Mouse (Mus musculus): Measurements from ENCODE around the gene Ezh2. TPM values are rescaled to one million over a fixed set of nuclear protein-coding genes. Genes with fewer than 3 reads are reported as not detected.
"Not testable (repeated sequence)": the region's sequence is repeated elsewhere in the genome, so short reads cannot be mapped to it uniquely, and the experiment has no call there.

Gene Ezh2
- 10 to 100 TPM; 16.5 to 17.4 TPM for total RNA-seq (2021)

DNA sequence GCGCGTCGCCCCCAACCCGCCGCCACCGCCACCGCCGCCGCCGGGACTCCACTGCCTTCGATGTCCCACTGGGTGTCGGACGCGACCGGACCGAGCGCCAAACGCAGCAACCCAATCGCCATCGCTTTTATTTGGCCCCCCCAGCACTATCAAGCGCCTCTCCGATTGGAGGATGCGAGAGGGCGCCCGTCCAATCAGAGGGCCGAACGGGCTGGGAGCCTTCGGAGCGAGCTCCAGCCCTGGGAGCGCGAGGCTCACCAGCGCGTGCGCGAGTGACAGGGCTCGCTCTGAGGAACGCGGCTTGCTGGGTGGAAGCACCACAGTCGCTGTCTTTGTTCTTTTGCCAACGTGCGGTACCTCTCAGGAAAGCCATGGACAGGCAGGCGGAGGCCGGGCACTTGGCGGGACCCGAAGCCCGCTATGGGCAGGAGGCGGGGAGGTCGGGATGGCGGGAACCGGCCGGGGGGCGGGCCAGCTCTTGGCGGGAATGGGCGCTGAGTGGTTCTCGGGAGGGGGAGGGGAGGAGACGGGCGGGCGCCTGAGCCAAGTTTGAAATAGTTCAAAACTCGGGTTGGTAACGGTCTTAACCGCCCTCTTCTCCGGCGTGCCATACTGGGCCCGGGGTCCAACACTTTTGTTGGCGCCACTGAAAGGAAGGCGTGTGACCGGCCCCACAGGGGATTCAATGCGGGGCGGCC, at the start of gene Ezh2:
TSS of gene Ezh2 (minus strand) at position 416 of the 698 bp plus-strand sequence.
- peak; percentile 95 to 97 for DNase-seq

DNA sequence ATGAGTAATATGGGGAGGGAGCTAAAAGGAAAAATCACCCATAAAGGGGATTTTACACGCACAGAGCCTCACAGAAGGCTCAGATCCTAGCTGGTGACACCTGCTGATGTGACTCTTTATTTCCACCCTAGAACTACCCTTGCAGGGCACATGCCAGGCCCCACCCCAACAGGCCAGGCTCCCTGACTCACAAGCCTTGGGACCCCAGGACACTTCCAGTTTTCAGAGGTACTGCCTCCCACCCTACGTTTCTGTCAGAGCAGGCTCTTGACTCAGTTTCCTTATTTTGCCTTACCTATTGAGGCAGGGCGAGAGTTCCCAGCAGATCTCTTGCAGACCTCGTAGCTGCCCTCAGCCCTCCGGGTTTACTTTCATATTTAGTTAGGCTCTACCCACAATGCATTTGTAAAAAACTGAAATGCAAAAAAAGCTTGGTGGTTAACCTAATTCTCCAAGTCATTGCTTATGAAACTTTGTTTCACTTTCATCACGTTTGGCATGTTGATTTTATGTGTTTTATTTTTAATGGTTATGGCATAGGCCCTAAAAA, 41.5 kb upstream of the Ezh2 start:
- DNase-seq = no peak

DNA sequence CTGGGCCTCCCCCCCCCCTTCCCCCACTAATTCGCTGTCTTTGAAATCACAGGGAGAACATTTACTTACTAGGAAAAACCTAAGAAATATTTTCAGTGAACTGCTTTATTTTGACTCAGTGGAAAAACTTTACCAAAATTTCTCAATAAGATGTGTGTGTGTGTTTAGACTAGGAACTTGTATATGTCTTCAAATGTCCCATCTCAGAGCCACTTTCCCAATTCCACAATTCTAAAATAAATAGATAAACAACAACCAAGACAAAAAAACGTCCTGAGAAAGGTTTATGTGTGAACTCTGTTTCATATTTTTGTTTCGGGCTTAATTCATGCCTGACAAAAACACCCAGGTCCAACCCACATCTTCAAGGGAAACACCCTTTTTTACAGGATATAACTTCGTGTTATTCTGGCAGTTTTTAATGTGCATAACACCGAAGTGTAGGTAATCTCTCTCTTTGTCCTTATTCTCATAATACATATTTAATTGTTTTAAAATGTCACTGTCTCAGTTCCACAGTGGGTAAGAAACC, 40.9 kb upstream of the Ezh2 start:
- no peak for DNase-seq

DNA sequence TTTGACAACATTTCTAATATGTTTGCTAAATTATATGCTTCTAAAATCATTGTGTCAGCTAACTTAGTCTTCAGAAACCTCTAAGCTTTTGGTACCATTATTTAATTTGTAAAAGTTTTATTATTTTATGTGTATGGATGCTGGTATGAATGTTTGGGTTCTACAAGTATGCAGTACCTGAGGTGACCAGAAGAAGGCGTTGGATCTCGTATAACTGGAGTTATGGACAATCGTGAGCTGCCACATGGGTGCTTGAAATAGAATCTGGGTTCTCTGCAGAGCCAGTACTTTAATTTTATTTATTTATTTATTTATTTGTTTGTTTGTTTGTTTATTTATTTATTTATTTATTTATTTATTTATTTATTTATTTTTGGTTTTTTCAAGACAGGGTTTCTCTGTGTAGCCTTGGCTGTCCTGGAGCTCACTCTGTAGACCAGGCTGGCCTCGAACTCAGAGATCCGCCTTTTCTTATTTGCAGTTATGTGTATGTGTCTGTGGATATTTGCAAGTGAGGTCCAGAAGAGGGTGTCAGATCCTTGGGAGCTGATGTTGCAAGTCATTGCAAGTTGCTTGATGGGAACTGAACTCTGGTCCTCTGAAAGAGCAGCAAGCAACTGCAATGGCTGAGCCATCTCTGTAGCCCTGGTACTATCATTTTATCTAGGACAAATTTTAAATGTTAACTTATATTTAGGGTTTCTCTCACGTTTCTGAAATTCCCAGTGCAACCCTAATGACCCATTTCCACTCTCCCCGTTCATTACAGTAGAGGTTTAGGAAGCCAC, 40.3 kb upstream of the Ezh2 start:
- DNase-seq = no peak

DNA sequence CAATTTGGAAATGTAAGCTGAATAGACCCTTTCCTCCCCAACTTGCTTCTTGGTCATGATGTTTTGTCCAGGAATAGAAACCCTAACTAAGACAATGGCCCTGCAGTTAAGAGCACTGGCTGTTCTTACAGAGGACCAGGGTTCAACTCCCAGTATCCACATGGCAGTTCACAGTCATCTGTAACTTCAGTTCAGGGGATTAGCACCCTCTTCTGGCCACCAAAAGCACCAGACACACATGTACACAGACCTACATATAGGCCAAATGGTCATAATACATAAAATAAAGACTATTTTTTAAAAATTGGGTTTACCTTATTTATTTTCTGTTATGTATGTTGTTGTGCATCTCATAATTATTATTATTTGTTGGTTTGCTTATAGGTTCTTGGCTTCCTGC, 38.3 kb upstream of the Ezh2 start:
- no peak for DNase-seq

DNA sequence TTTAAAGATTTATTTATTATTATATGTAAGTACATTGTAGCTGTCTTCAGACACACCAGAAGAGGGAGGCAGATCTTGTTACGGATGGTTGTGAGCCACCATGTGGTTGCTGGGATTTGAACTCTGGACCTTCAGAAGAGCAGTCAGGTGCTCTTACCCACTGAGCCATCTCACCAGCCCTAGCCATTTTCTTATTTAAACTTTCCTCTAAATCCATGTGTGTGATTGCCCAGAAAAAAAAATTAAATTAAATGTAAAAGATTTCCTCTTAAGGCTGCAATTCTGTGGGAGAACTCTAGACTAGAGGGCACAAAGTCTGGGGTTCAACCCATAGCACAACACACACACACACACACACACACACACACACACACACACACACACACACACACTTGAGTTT, 34.9 kb upstream of the Ezh2 start:
- DNase-seq = not testable (repeated sequence)

DNA sequence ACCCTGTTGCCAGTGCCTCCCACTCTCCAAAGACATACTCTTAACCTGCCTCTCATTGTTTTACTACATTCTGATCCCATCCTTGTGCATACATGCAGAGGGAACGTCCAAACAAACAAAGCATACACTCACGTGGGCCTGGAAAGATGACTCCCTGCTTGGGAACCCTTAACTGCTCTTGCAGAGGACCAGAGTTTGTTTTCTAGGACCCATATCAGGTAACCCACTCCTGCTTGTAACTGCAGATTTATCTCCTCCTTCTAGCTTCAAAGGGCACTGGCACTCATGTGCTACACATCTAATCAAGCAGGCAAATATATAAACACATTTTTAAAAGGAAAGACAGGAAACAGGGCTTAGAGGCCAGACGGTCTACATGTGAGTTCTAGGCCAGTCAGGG, 32.8 kb upstream of the Ezh2 start:
- no peak for DNase-seq

DNA sequence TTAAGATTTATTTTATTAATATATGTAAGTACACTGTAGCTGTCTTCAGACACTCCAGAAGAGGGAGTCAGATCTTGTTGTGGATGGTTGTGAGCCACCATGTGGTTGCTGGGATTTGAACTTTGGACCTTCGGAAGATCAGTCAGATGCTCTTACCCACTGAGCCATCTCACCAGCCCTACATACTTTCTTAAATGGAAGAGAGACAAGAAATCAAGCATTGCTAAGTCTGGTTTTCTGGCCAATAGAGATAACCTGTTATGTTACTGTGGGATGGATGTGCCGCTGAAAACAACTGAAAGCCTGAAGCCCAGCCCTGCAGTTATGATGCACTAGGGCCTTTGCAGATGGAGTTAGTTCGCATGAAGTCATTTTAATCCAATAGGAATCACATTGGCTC, 31.8 kb upstream of the Ezh2 start:
- not testable (repeated sequence) for DNase-seq

DNA sequence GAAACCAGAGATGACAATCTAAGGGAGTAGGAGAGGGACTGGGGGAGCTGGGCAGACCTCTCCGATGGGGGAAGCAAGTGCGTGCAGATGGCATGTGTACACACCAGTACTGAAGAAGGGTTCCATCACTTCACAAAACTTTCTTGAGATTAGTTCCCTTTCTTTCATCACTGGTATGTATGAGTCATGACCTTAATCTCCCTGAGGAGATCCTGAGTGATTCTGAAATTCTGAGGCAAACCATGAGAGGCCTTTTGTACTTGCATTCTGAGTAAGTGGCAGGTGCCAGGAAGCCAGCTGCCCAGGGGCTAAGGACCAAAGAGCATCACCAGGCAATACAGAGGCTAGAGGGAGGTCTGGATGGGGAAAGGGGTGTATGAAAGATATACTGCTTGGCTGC, 25.9 kb upstream of the Ezh2 start:
- DNase-seq = no peak

DNA sequence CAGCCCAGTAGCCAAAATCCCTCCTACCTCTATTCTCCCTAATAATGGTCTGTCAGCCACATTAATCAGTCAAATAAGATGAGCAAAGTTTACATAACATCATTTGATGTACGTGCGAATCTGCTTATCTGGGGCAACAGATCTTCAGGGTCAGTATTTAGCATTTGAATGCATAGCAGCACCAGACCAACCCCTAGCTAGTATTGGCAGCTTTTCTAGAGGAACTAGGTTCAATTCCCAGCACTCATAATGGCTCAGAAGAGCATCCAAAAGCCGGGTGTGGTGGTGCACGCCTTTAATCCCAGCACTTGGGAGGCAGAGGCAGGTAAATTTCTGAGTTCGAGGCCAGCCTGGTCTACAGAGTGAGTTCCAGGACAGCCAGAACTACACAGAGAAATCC, 13.2 kb upstream of the Ezh2 start:
- not testable (repeated sequence) for DNase-seq

DNA sequence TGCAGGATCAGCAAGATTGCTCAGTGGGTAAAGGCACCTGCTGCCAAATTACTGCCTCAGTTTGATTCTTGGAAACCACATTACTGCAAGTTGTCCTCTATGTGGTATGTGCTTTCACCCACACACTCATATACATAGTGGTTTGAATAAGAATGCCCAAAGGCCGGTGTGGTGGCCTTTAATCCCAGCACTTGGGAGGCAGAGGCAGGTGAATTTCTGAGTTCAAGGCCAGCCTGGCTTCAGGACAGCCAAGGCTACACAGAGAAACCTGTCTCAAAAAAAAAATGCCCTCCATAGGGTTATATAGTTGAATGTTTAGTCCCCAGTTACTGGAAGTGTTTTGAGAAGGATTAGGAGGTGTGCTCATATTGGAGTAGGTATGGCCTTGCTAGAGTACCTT, 6.8 kb upstream of the Ezh2 start:
- no peak for DNase-seq

DNA sequence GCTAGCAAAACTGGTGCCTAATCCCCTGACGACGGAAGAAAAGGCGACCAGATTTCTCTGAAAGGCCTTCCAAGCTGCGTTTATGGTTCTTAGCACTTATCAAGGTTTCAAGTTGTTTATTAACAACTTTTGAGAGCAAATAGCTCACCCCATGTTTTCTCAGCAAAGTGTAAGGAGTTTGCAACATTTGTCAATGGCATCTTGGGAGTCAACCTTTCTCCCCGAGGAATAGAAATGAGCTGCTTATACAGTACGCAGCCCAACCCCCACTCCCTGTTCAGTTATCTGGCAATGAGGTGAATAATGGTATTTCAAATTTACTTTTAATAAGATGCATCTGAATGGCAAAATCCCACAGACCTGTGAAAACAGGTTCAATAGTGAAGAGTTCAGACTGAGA, 555 bp upstream of the Ezh2 start:
- no peak for DNase-seq

DNA sequence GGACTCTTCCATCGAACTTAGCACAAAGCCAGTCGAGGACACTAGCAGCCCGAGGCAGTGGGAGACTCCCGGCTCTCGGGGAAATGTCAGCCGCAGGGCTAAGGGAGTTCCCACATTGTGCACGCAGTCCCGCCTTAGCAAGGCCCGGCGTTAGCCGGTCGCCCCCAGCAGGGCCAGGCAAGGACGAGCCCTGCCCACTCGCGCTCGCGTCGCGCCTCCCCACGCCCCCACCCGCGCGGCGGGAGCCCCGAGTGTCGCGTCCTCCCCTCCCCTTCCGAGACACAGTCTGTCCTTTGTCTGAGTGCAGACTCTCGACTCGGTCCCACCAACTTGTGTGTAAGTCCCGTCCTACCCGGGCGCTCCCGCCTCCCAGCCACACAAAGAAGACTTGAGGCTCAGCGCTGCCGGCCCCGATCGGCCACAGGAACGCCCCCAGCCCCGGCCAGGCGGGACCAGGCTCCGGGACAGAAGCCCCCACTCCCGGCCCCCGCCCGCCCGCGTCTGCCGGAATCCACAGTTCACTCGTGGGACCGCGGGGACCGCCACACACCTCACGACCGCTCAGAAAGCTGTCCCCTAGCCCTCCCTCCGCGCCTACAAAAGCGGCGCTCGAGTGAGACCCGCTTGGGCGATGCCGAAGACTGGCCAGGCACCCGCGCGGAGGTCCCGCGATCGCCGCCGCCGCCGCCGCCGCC, 853 bp downstream of the Ezh2 start:
- peak; percentile 60 to 70 for DNase-seq

DNA sequence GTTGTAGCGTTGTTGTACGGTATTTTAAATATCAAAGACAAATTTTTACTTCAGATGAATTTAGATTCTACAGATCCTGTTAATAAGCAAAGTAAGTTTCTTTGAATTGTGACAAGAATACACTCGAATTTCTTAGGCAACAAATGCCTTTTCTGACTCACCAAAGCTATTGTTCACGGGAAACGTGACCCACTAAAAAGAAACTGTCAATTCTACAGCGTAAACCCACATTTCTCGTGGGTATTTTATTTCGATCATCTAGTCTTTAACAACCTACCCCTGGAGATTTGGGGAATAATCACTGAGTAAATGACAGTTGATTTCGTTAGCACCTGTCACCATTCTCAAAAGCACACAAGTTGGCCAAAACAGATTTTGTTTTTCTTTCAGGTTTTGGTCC, 1.6 kb downstream of the Ezh2 start:
- no peak for DNase-seq

DNA sequence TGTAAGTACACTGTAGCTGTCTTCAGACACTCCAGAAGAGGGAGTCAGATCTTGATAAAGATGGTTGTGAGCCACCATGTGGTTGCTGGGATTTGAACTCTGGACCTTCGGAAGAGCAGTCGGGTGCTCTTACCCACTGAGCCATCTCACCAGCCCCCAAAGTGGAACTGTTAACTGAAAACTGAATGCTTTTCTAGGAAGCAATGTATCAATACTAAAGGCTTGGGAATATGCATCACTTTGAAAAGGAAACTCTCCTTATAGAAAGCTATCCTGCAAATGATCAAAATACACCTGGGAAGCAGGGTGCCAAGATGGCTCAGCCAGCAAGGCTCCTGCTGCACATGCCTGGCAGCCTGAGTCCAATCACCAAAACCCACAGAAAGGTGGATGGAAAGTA, 7.8 kb downstream of the Ezh2 start:
- not testable (repeated sequence) for DNase-seq

DNA sequence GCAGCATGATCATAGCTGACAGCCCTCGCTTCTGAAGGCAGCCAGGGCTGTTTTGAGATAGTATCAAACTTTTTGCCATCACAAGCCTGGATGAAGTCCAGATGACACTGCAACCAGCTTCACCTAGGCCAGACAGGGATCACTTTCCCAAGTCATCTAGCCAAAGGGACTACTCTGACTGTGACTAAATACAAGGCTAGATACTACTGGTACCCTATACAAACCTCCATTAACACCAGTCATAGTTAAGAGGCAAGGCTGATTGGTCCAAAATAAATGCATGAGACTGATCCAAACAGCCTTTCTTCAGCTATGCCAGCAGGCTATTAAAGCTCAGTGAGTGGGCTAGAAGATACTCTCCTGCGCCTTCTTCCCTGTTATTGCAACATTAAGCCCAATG, 22.3 kb downstream of the Ezh2 start:
- DNase-seq = no peak

DNA sequence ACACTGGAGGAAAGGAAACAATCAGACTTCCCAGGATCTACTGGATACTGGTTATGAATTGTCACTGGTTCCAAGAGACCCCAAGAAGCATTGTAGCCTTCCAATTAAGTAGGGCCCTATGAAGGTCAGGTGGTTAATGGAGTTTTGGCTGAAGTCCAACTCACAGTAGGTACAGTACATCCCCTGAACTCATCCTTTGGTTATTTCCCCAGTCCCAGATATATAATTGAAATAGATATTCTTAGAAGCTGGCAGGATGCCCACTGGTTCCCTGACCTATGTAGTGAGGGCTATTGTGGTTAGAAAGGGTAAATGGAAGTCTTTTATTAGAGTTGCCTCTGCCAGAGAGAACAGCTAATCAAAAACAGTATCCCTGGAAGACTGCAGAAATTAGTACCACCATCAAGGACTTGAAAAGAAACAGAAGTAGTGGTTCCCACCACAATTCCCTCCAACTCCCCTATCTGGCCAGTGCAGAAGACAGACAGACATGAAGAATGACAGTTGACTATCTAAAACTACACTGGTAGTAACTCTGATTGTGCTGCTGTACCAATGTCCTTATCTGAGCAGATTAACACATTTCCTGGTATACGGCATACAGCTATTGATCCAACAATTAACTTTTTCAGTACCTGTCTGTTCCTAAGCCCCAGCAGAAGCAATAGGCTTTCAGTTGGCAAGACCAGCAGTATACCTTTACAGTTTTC, 29.7 kb downstream of the Ezh2 start:
- no peak for DNase-seq

DNA sequence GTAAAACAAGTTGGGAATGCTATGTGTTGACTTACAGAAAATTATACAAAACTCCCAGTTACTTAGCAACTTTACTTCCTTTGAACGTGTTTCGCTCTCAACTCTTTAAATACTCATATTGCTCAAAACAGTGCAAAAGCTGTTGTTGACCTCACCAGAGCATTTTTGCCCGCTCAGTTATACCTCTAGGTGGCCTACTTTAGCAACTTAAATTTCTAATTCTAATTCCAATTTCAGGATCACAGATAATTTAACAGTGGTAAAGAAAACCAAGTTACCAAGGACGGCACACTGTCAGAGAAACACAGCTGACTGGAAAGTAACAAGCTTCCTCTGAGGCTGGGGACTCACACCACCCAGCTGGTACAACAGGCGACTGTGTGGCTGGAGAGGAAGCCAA, 33.7 kb downstream of the Ezh2 start:
- no peak for DNase-seq

DNA sequence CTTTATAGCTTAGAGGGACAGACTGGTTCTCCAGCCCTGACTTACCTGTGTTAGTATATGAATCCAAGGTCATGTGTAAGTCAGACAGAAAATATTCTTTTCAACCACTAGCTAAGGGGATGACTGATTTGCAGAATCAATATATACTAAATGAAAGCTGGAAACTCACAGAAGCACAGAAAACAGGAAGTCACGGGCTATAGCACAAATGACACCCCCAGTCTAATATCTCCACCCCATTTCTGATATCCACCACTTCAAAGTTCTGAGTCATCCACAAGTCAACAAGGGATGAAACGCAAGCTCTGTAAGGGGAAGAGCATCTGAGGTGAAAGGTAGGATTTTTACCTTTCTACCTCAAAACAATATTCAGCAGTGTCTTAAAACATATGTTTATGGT, 34.3 kb downstream of the Ezh2 start:
- DNase-seq = no peak

DNA sequence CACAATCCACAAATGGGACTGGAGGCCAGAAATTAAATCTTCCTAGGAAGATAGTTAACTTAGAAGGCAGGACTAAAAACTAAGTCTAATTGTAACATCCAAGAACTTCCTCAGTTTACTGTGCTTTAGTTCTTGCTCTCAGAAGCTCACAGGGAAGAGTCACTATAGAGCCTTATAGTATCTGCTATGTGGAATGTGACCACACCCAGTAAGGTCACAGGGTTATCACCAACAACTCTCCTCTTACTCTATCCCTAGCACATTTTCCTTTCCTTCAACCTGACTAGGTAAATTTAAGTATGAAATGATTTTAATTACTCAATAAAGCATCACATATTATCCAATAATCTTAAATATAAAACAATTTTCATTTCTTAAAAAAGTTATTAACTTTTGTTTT, 34.7 kb downstream of the Ezh2 start:
- no peak for DNase-seq

DNA sequence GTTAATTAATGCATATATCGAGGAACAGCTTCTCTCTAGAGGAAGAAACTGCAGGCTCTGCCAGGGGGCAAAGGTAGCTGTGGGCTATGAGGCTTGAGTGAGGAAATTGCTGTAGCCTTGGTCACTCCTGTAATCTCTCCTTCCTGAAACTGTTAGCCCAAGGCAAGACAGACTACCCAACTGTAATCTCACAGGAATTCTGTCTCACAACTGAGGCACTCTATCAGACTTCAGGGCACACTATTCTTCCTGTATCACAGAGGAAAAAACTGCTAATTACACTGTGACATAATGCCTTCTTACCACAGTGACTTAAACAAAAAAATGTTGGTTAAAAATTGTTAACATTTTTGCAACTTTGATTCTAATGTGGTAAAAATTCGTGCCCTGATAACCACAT, 35.9 kb downstream of the Ezh2 start:
- DNase-seq = no peak

DNA sequence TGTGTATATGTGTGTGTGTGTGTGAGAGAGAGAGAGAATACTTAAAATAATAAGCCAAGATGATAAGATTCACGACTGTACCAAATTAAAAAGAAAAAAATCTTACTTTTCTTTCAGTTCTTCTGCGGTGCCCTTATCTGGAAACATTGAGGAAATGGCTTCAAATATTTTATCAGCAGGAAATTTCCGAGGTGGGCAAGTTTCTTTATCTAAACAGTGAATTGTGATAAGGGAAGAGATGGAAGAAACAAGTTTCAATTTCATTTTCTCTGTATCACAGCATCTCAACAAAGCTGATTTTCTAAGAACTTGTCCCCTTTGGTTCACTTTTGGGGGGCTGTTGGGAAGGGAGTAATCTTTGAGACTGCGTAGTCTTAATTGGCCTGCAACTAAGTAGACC, 42.9 kb downstream of the Ezh2 start:
- DNase-seq = no peak

Measured in layer of hippocampus, postnatal 36 days (tissue).